Comparison of ENCODE assay signal across 8 mouse cellular contexts in the genomic region with DNA sequence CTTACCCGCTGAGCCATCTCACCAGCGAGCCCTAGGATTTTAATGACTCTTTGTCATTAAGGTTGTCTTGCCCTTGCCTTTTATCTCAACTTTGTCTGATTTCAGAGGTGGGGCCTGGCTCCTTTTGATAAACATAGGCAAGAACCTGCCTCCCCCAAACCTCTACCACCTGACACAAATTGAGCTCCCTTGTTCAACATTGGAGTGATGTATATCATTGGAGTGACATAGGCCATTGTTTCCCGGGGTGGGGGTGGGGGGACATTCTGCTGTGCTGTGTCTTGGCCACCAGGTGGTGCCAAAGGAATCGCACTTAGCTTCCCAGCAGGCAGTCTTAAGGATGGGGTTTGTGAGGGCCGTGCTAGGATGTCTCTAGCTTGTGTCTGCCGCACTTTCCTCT. TPM values are rescaled to one million over a fixed set of nuclear protein-coding genes. Genes with fewer than 3 reads are reported as not detected.
DNase-seq lines count a peak whose midpoint lies in the region; ATAC-seq and TF ChIP-seq lines count a peak whose summit lies in the region.

No protein-coding gene starts in this region.

- H3K9ac ChIP-seq in limb, embryonic 13.5 days: no peak overlapping the region

- peak; percentile 97 for TF ChIP-seq CTCF in cerebellum, adult 2 months (IDR thresholded peaks at IDR 0.05; ENCODE audit: borderline replicate concordance, insufficient read depth, low read depth, low read length)
- peak; percentile 78 for TF ChIP-seq CTCF in olfactory bulb, adult 2 months (IDR thresholded peaks at IDR 0.05; ENCODE audit: insufficient read depth, low read depth, low read length)

- no peak for TF ChIP-seq POLR2A in cerebellum, adult 2 months (IDR thresholded peaks at IDR 0.05; ENCODE audit: borderline replicate concordance, insufficient read depth, low read length)
- no peak for TF ChIP-seq POLR2A in olfactory bulb, adult 2 months (IDR thresholded peaks at IDR 0.05; ENCODE audit: insufficient read depth, low read depth, low read length)

- DNase-seq in layer of hippocampus, postnatal 14 days (ENCODE audit: low spot score in 2 of 2): peak; percentile 17 to 34
- no peak for DNase-seq in layer of hippocampus, postnatal 36 days
- DNase-seq in ES-CJ7 (ENCODE audit: low read depth, low spot score): peak; percentile 93
- peak; percentile 26 to 36 for DNase-seq in cerebellum, adult 2 months
- no peak for DNase-seq in spleen, postnatal 36 days (ENCODE audit: low spot score in 2 of 2)

- H3K27me3 ChIP-seq in cerebellum, adult 2 months (ENCODE audit: control insufficient read depth, insufficient read depth, low read length): no peaks in the 10 kb centered on the region
- no peaks in the 10 kb centered on the region for H3K27me3 ChIP-seq in limb, embryonic 13.5 days

- H3K9me3 ChIP-seq in limb, embryonic 13.5 days: no peaks in the 10 kb centered on the region

- WGBS in cerebellum, adult 2 months: 33% methylated on average over 6 of the region's 6 CpGs
- 29% methylated on average over 6 of the region's 6 CpGs for WGBS in limb, embryonic 13.5 days
- WGBS in olfactory bulb, adult 2 months: 25% methylated on average over 6 of the region's 6 CpGs

- ATAC-seq in granulocyte monocyte progenitor cell, adult 5-6 weeks (replicated peaks; ENCODE audit: poor library complexity, severe bottlenecking): peak; percentile 90
- ATAC-seq in limb, embryonic 13.5 days (ENCODE audit: low FRiP score, low read depth): peak; percentile 78

- H3K27ac ChIP-seq in cerebellum, adult 2 months (ENCODE audit: insufficient read depth, low read length): no peak overlapping the region
- H3K27ac ChIP-seq in limb, embryonic 13.5 days: no peak overlapping the region
- no peak overlapping the region for H3K27ac ChIP-seq in olfactory bulb, adult 2 months (ENCODE audit: insufficient read depth, low read depth, low read length)

- no peak overlapping the region for H3K4me2 ChIP-seq in limb, embryonic 13.5 days (replicated peaks)

- H3K4me1 ChIP-seq in cerebellum, adult 2 months (ENCODE audit: control insufficient read depth, insufficient read depth, low read length): no peaks in the 10 kb centered on the region
- H3K4me1 ChIP-seq in limb, embryonic 13.5 days: no peaks in the 10 kb centered on the region
- H3K4me1 ChIP-seq in olfactory bulb, adult 2 months (ENCODE audit: control insufficient read depth, insufficient read depth, low read length): no peaks in the 10 kb centered on the region

- no peaks in the 10 kb centered on the region for H3K36me3 ChIP-seq in limb, embryonic 13.5 days

- no peak overlapping the region for H3K4me3 ChIP-seq in cerebellum, adult 2 months (replicated peaks; ENCODE audit: insufficient read depth, low read depth, low read length)
- no peak overlapping the region for H3K4me3 ChIP-seq in limb, embryonic 13.5 days
- no peak overlapping the region for H3K4me3 ChIP-seq in olfactory bulb, adult 2 months (ENCODE audit: insufficient read depth, low read depth, low read length)

RNA-seq across cellular contexts. Expression of a gene that starts 17.7 kb away (rescaled TPM):
- total RNA-seq in layer of hippocampus, postnatal 14 days (2021): 100 to 1,000 TPM; 242 to 257 TPM
- total RNA-seq in layer of hippocampus, postnatal 36 days (2021): 100 to 1,000 TPM; 200 to 210 TPM
- polyA plus RNA-seq in cerebellum, adult 2 months (2012; rRNA removed): 157 TPM in 2 replicates
- 120 and 160 TPM in 2 replicates for total RNA-seq in granulocyte monocyte progenitor cell, adult 5-6 weeks (2014; fragmentation: Nextera tagmentation)
- 210 and 235 TPM in 2 replicates for total RNA-seq in granulocyte monocyte progenitor cell, adult 5-6 weeks (2017)
- 203 and 206 TPM in 2 replicates for polyA plus RNA-seq in limb, embryonic 13.5 days (2015; fragmentation: Nextera tagmentation; extraction: Ambion mirVana)
- polyA plus RNA-seq in olfactory bulb, adult 2 months (2012; ENCODE audit: insufficient read depth, insufficient read length, low replicate concordance, missing spikeins): 427 TPM in 1 of 2 replicates, not detected in the other

Comparison
In these comparisons a context has a peak if more than half of its experiments do, and no peak if none do; other contexts are left out.
1. DNase-seq: peak in layer of hippocampus, postnatal 14 days (2 of 2), ES-CJ7 (single experiment) and cerebellum, adult 2 months (2 of 2); none in layer of hippocampus, postnatal 36 days (0 of 2) and spleen, postnatal 36 days (0 of 2).